Mouse (Mus musculus) heart, embryonic 16.5 days (tissue): ENCODE results near the gene Gm13288. TPM values are rescaled to one million over a fixed set of nuclear protein-coding genes. Genes with fewer than 3 reads are reported as not detected.
"Not testable (repeated sequence)": the region's sequence is repeated elsewhere in the genome, so short reads cannot be mapped to it uniquely, and the experiment has no call there.

Experiments
- ATAC-seq: fragments of 200-750 bp; cut with Nextera tagmentation; replicated peaks from 2 replicates; pipeline ENCODE4 v1.8.0; 2017; ENCODE audit warnings: moderate number of reproducible peaks; ENCODE audit not compliant: insufficient read depth, low FRiP score; ENCODE audit errors: extremely low read depth
- H3K27ac ChIP-seq: fragments of 300-500 bp; sonication (generic); 2 replicates; pipeline ENCODE4 v1.5.1; 2014; ENCODE audit warnings: mild to moderate bottlenecking, low read length, control low read depth, moderate library complexity
- H3K27me3 ChIP-seq: fragments of 300-500 bp; sonication (generic); 2 replicates; pipeline ENCODE4 v1.6.1; 2014; ENCODE audit warnings: low read length, mixed read lengths; ENCODE audit not compliant: control insufficient read depth, insufficient read depth
- H3K36me3 ChIP-seq: fragments of 300-500 bp; sonication (generic); 2 replicates; pipeline ENCODE4 v1.6.1; 2014; ENCODE audit not compliant: control insufficient read depth, insufficient read depth
- H3K4me1 ChIP-seq: fragments of 300-500 bp; sonication (generic); 2 replicates; pipeline ENCODE4 v1.6.1; 2014; ENCODE audit warnings: low read length, mixed read lengths; ENCODE audit not compliant: control insufficient read depth, insufficient read depth
- H3K4me2 ChIP-seq: fragments of 300-500 bp; sonication (generic); 2 replicates; pipeline ENCODE4 v1.6.1; 2014; ENCODE audit warnings: low read depth, mild to moderate bottlenecking, control low read depth, low read length
- H3K4me3 ChIP-seq: fragments of 300-500 bp; sonication (generic); 2 replicates; pipeline ENCODE4 v1.5.1; 2014; ENCODE audit warnings: mild to moderate bottlenecking, control low read depth, low read length
- H3K9ac ChIP-seq: fragments of 300-500 bp; sonication (generic); 2 replicates; pipeline ENCODE4 v1.6.1; 2014; ENCODE audit warnings: low read length, control low read depth
- H3K9me3 ChIP-seq: fragments of 300-500 bp; sonication (generic); replicated peaks from 2 replicates; pipeline ENCODE4 v1.6.1; 2016; ENCODE audit warnings: low read length; ENCODE audit not compliant: control insufficient read depth
- WGBS: fragments of 180-500 bp; shearing (Covaris S2); extraction: QIAGEN DNeasy Blood & Tissue Kit; methylation state at CpG from one replicate; pipeline ENCODE4 v1.1.7; 2014; 5-methylcytosine and 5-hydroxymethylcytosine counted together
- polyA plus RNA-seq: library from polyadenylated mRNA; unstranded; fragments of >200 nt; fragmentation: Nextera tagmentation; extraction: Ambion mirVana; gene quantifications from 2 replicates; pipeline ENCODE4 v1.2.1, GENCODE M21; 2015

The Gm13288 gene
- polyA plus RNA-seq, 1 experiment from 2014 or later = not detected

- H3K9ac ChIP-seq, H3K4me1 ChIP-seq, H3K36me3 ChIP-seq, ATAC-seq, H3K9me3 ChIP-seq, H3K27me3 ChIP-seq, H3K4me3 ChIP-seq, H3K4me2 ChIP-seq, H3K27ac ChIP-seq: not testable (repeated sequence)
- no CpG with 5 or more reads among the region's 28 CpGs for whole genome bisulfite sequencing
Measured at GRCm38 (mm10) chr4:88791250-88791649, 14.1 kb upstream of the Gm13288 start, which contains the start of gene Gm13278. TSS of gene Gm13278 (plus strand) at chr4:88791550.

- not testable (repeated sequence) for H3K27me3 ChIP-seq, H3K4me1 ChIP-seq, H3K4me2 ChIP-seq, H3K9ac ChIP-seq, H3K9me3 ChIP-seq, H3K36me3 ChIP-seq, H3K27ac ChIP-seq, ATAC-seq, H3K4me3 ChIP-seq
- WGBS = 0% methylated on average over 10 of the region's 52 CpGs
Measured at GRCm38 (mm10) chr4:88793936-88794675, 11.2 kb upstream of the Gm13288 start, which contains the start of gene Gm13275. TSS of gene Gm13275 (plus strand) at chr4:88794487.

- H3K4me3 ChIP-seq, ATAC-seq, H3K9ac ChIP-seq, H3K27ac ChIP-seq, H3K4me1 ChIP-seq, H3K9me3 ChIP-seq, H3K36me3 ChIP-seq, H3K4me2 ChIP-seq, H3K27me3 ChIP-seq: not testable (repeated sequence)
- no CpG with 5 or more reads among the region's 28 CpGs for WGBS
Measured at GRCm38 (mm10) chr4:88797097-88797496, 8.2 kb upstream of the Gm13288 start, which contains the start of gene Gm13279. TSS of gene Gm13279 (plus strand) at chr4:88797397.

GRCm38 (mm10) chr4:88799365-88799764 lies 6.0 kb upstream of the Gm13288 start, which contains the start of gene Gm13285:
TSS of gene Gm13285 (plus strand) at chr4:88799665.
- not testable (repeated sequence) for H3K9ac ChIP-seq, ATAC-seq, H3K27ac ChIP-seq, H3K27me3 ChIP-seq, H3K4me1 ChIP-seq, H3K36me3 ChIP-seq, H3K4me2 ChIP-seq, H3K4me3 ChIP-seq, H3K9me3 ChIP-seq
- 8% methylated on average over 5 of the region's 7 CpGs for WGBS

GRCm38 (mm10) chr4:88802954-88803353 lies 2.4 kb upstream of the Gm13288 start, which contains the start of gene Gm13287:
TSS of gene Gm13287 (plus strand) at chr4:88803254.
- H3K4me3 ChIP-seq, H3K27ac ChIP-seq, H3K36me3 ChIP-seq, H3K4me1 ChIP-seq, ATAC-seq, H3K9me3 ChIP-seq, H3K9ac ChIP-seq, H3K4me2 ChIP-seq, H3K27me3 ChIP-seq: not testable (repeated sequence)
- WGBS = no CpG with 5 or more reads among the region's 29 CpGs

- not testable (repeated sequence) for H3K4me2 ChIP-seq, H3K9me3 ChIP-seq
- WGBS = 0% methylated on average over 9 of the region's 34 CpGs
Measured at GRCm38 (mm10) chr4:88805761-88806160, 430 bp downstream of the Gm13288 start.

GRCm38 (mm10) chr4:88815928-88816327 lies 10.6 kb downstream of the Gm13288 start, which contains the start of gene Ifna7:
TSS of gene Ifna7 (plus strand) at chr4:88816228.
- Histone ChIP-seq H3K4me1 (no peaks in the 10 kb centered on the region), H3K27ac (no peak within 1 kb of the TSS), H3K9ac (no peak within 1 kb of the TSS), H3K27me3 (no peaks in the 10 kb centered on the region), H3K36me3 (no peaks in the 10 kb centered on the region), H3K9me3 (no peaks in the 10 kb centered on the region), H3K4me2 (no peak within 1 kb of the TSS), H3K4me3 (no peak within 1 kb of the TSS)
- WGBS = 54% methylated on average over 3 of the region's 3 CpGs
- ATAC-seq = no peak

More at GRCm38 (mm10) chr4:88805761-88806160, 430 bp downstream of the Gm13288 start:
- not testable (repeated sequence) for ATAC-seq, H3K36me3 ChIP-seq, H3K9ac ChIP-seq, H3K27ac ChIP-seq, H3K27me3 ChIP-seq, H3K4me1 ChIP-seq
- peak overlapping the region; percentile 34 for H3K4me3 ChIP-seq

GRCm38 (mm10) chr4:88819659-88820058 lies 14.3 kb downstream of the Gm13288 start, which contains the start of gene Ifna11:
TSS of gene Ifna11 (plus strand) at chr4:88819959.
- Histone ChIP-seq H3K36me3 (no peaks in the 10 kb centered on the region), H3K9me3 (no peaks in the 10 kb centered on the region), H3K4me1 (no peaks in the 10 kb centered on the region), H3K27ac (no peak within 1 kb of the TSS), H3K27me3 (no peaks in the 10 kb centered on the region), H3K4me3 (no peak within 1 kb of the TSS), H3K4me2 (no peak within 1 kb of the TSS), H3K9ac (no peak within 1 kb of the TSS)
- no peak for ATAC-seq
- 60% methylated on average over 1 of the region's 1 CpGs for WGBS

- H3K27ac ChIP-seq = no peak overlapping the region
- H3K36me3 ChIP-seq = no peaks in the 10 kb centered on the region
- H3K4me1 ChIP-seq = no peaks in the 10 kb centered on the region
- no peaks in the 10 kb centered on the region for H3K27me3 ChIP-seq
- ATAC-seq = no peak
- WGBS = 21% methylated on average over 4 of the region's 4 CpGs
- no peak overlapping the region for H3K4me2 ChIP-seq
- H3K9ac ChIP-seq = no peak overlapping the region
- no peak overlapping the region for H3K4me3 ChIP-seq
- no peaks in the 10 kb centered on the region for H3K9me3 ChIP-seq
Measured at GRCm38 (mm10) chr4:88822995-88823394, 17.7 kb downstream of the Gm13288 start.
